Mouse (Mus musculus) mouse trophoblast stem cell (cell line): Measurements from ENCODE around the gene 9130023H24Rik.

Source experiments
- in situ Hi-C, 2 experiments: fragments of 300-500 bp; cut with MseI, MboI; formaldehyde crosslinking; loops; 2 replicates in 1 of 2; 3 replicates in 1 of 2; pipeline ENCODE4 v1.15.1; 2025

9130023H24Rik gene

GRCm38 (mm10) chr7:128246496-128247391 is 8.9 kb upstream of the 9130023H24Rik start, which contains the start of gene Tgfb1i1:
Gene Tgfb1i1, plus strand, starts transcription at chr7:128246812.
- in situ Hi-C loops: loop anchor here (5.0 kb wide), 1 partner anchor 101 kb away; no protein-coding TSS in a partner anchor

GRCm38 (mm10) chr7:128245547-128245946 is 7.7 kb upstream of the 9130023H24Rik start:
- in situ Hi-C loops: loop anchor here (5.0 kb wide), 1 partner anchor 102 kb away; no protein-coding TSS in a partner anchor

GRCm38 (mm10) chr7:128244410-128245025 is 6.7 kb upstream of the 9130023H24Rik start:
- in situ Hi-C loops: loop anchor here (5.0 kb wide), 1 partner anchor 103 kb away; no protein-coding TSS in a partner anchor

GRCm38 (mm10) chr7:128243921-128244320 is 6.1 kb upstream of the 9130023H24Rik start:
- in situ Hi-C loops: no loop called here

- in situ Hi-C loops: no loop called here
Measured at GRCm38 (mm10) chr7:128242331-128242730, 4.5 kb upstream of the 9130023H24Rik start.

- in situ Hi-C loops: no loop called here
Measured at GRCm38 (mm10) chr7:128240131-128240784, 2.4 kb upstream of the 9130023H24Rik start.

- in situ Hi-C loops: no loop called here
Measured at GRCm38 (mm10) chr7:128238991-128239390, 1.2 kb upstream of the 9130023H24Rik start.

GRCm38 (mm10) chr7:128237593-128237926 is 271 bp downstream of the 9130023H24Rik start:
- in situ Hi-C loops: no loop called here

GRCm38 (mm10) chr7:128236856-128237592 is 807 bp downstream of the 9130023H24Rik start, which contains the start of gene Armc5:
Gene Armc5, plus strand, starts transcription at chr7:128237342.
- in situ Hi-C loops: no loop called here

GRCm38 (mm10) chr7:128236426-128236825 is 1.4 kb downstream of the 9130023H24Rik start:
- in situ Hi-C loops: no loop called here

- in situ Hi-C loops: no loop called here
Measured at GRCm38 (mm10) chr7:128235481-128235880, 2.4 kb downstream of the 9130023H24Rik start.

GRCm38 (mm10) chr7:128234796-128235195 is 3.0 kb downstream of the 9130023H24Rik start:
- in situ Hi-C loops: no loop called here

GRCm38 (mm10) chr7:128231741-128232140 is 6.1 kb downstream of the 9130023H24Rik start:
- in situ Hi-C loops: no loop called here

GRCm38 (mm10) chr7:128220936-128221335 is 16.9 kb downstream of the 9130023H24Rik start:
- in situ Hi-C loops: no loop called here

- in situ Hi-C loops: no loop called here
Measured at GRCm38 (mm10) chr7:128219952-128220351, 17.9 kb downstream of the 9130023H24Rik start.

- in situ Hi-C loops: loop anchor here (10.0 kb wide), 2 partner anchors 105 to 195 kb away; no protein-coding TSS in a partner anchor
Measured at GRCm38 (mm10) chr7:128209826-128210225, 28.0 kb downstream of the 9130023H24Rik start.

GRCm38 (mm10) chr7:128208187-128208586 is 29.6 kb downstream of the 9130023H24Rik start:
- in situ Hi-C loops: loop anchor here (10.0 kb wide), 2 partner anchors 103 to 193 kb away; no protein-coding TSS in a partner anchor

GRCm38 (mm10) chr7:128206152-128206551 is 31.7 kb downstream of the 9130023H24Rik start, which contains the start of gene Cox6a2:
Gene Cox6a2, minus strand, starts transcription at chr7:128206387.
- in situ Hi-C loops: loop anchor here (10.0 kb wide), 2 partner anchors 101 to 191 kb away; no protein-coding TSS in a partner anchor

- in situ Hi-C loops: loop anchor here (10.0 kb wide), 2 partner anchors 101 to 191 kb away; no protein-coding TSS in a partner anchor
Measured at GRCm38 (mm10) chr7:128205695-128206094, 32.1 kb downstream of the 9130023H24Rik start.

GRCm38 (mm10) chr7:128204179-128204578 is 33.7 kb downstream of the 9130023H24Rik start:
- in situ Hi-C loops: loop anchor here (10.0 kb wide), 2 partner anchors 99 to 189 kb away; no protein-coding TSS in a partner anchor

GRCm38 (mm10) chr7:128203071-128203470 is 34.8 kb downstream of the 9130023H24Rik start:
- in situ Hi-C loops: loop anchor here (10.0 kb wide), 2 partner anchors 98 to 188 kb away; no protein-coding TSS in a partner anchor
